Mouse (Mus musculus) thymus, adult 2 months (tissue): ENCODE results near the gene Fate1. TPM values are rescaled to one million over a fixed set of nuclear protein-coding genes. Genes with fewer than 3 reads are reported as not detected.
"Not testable (repeated sequence)": the region's sequence is repeated elsewhere in the genome, so short reads cannot be mapped to it uniquely, and the experiment has no call there.

Experiments
- DNase-seq: peaks from one replicate; pipeline ENCODE4 v3.0.0; 2021
- H3K27ac ChIP-seq: fragments of 200-500 bp; 2 replicates; pipeline ENCODE4 v1.5.1; 2012; ENCODE audit warnings: low read length, control low read depth; ENCODE audit not compliant: control insufficient read depth, insufficient read depth
- H3K27me3 ChIP-seq: fragments of 200-500 bp; 2 replicates; pipeline ENCODE4 v1.6.1; 2012; ENCODE audit warnings: mild to moderate bottlenecking, low read length, moderate library complexity, mixed read lengths; ENCODE audit not compliant: control insufficient read depth, insufficient read depth
- H3K36me3 ChIP-seq: fragments of 200-500 bp; 2 replicates; pipeline ENCODE4 v1.6.1; 2012; ENCODE audit warnings: mild to moderate bottlenecking, low read length, moderate library complexity; ENCODE audit not compliant: control insufficient read depth, insufficient read depth
- H3K4me1 ChIP-seq: fragments of 200-500 bp; replicated peaks from 2 replicates; pipeline ENCODE4 v1.6.1; 2012; ENCODE audit warnings: low read length; ENCODE audit not compliant: control insufficient read depth, insufficient read depth
- H3K4me3 ChIP-seq: fragments of 200-500 bp; 2 replicates; pipeline ENCODE4 v1.5.1; 2012; ENCODE audit warnings: mild to moderate bottlenecking, low read length, control low read depth, moderate library complexity; ENCODE audit not compliant: control insufficient read depth, insufficient read depth
- CTCF ChIP-seq: fragments of 200-500 bp; IDR thresholded peaks from 2 replicates; pipeline ENCODE4 v1.5.1; 2012; ENCODE audit warnings: mild to moderate bottlenecking, control low read depth, low read length, moderate library complexity, borderline replicate concordance; ENCODE audit not compliant: control insufficient read depth, poor library complexity, insufficient read depth; ENCODE audit errors: extremely low read depth
- POLR2A ChIP-seq: fragments of 200-500 bp; IDR thresholded peaks from 2 replicates; pipeline ENCODE4 v1.6.1; 2012; ENCODE audit warnings: mild to moderate bottlenecking, low read length, control low read depth, moderate library complexity; ENCODE audit not compliant: control insufficient read depth, poor library complexity, insufficient read depth; ENCODE audit errors: extremely low read depth
- WGBS: fragments of 180-500 bp; shearing (Covaris S2); methylation state at CpG from one replicate; pipeline ENCODE4 v1.1.7; 2018; 5-methylcytosine and 5-hydroxymethylcytosine counted together
- polyA plus RNA-seq: library from polyadenylated mRNA; depleted of rRNA; stranded (reverse); fragments of >200 nt; gene quantifications from 2 replicates; pipeline ENCODE4 v1.2.3, GENCODE M21; 2012

Fate1 gene
- polyA plus RNA-seq, 1 experiment: not detected

DNA sequence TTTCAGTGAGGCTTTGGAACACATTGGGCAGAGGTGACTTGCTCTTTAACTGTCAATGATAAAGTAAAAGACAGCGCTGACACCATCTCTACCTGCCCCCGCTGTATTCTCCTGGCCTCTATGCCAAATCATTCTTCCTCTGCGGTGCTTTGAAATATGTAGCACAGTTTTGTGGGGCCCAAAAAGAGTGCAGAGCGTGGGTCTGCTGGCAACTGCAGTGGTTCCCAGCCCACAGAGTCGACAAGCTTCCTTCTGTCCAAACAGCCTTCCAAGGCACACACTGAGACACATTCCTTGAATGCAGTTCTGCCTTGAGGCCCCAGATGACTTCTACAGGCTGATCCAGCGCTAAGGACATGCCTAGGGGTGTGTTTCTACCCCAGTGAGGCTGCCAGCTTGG, 4.0 kb upstream of the Fate1 start:
- Histone ChIP-seq H3K4me1 (no peaks in the 10 kb centered on the region), H3K4me3 (no peak overlapping the region), H3K27ac (no peak overlapping the region), H3K36me3 (no peaks in the 10 kb centered on the region), H3K27me3 (no peaks in the 10 kb centered on the region)
- WGBS: 88% methylated on average over 6 of the region's 6 CpGs
- TF ChIP-seq POLR2A (no peak), CTCF (no peak)
- no peak for DNase-seq

GRCm38 (mm10) chrX:71971325-71971724, 1.5 kb upstream of the Fate1 start:
- H3K36me3 ChIP-seq: no peaks in the 10 kb centered on the region
- DNase-seq: no peak
- no peaks in the 10 kb centered on the region for H3K27me3 ChIP-seq
- 92% methylated on average over 5 of the region's 5 CpGs for WGBS
- no peaks in the 10 kb centered on the region for H3K4me1 ChIP-seq
- H3K27ac ChIP-seq: no peak overlapping the region
- H3K4me3 ChIP-seq: no peak overlapping the region
- TF ChIP-seq POLR2A (no peak), CTCF (no peak)

- H3K4me1 ChIP-seq, H3K27me3 ChIP-seq, H3K4me3 ChIP-seq, H3K27ac ChIP-seq, DNase-seq, H3K36me3 ChIP-seq: not testable (repeated sequence)
These were observed 4.9 kb downstream of the Fate1 start for GRCm38 (mm10) chrX:71977681-71978080.

GRCm38 (mm10) chrX:71980443-71980842, 7.7 kb downstream of the Fate1 start:
- no peak for TF ChIP-seq POLR2A
- TF ChIP-seq CTCF: no peak
- no peak for DNase-seq
- WGBS: 61% methylated on average over 3 of the region's 3 CpGs
- H3K36me3 ChIP-seq: no peaks in the 10 kb centered on the region
- H3K4me3 ChIP-seq: no peak overlapping the region
- H3K4me1 ChIP-seq: no peaks in the 10 kb centered on the region
- no peaks in the 10 kb centered on the region for H3K27me3 ChIP-seq
- no peak overlapping the region for H3K27ac ChIP-seq

DNA sequence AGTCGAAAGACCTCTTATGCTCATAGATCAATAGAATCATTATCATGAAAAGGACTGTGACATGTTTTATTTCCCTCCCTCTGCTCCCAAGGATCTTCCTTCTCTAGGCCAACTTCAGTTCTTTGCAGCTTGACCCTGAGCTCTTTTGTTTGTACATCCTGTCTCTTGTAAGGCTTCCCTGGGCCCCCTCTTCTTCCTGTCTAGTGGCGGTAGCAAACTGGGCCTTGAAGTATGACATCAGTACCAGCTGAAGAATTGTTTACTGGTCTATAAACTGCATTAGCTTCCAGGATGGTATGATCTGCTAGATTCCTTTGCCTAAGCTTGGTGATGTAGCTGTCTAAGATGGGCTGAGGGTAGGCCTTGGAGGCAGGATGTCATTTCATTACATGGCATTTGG, 8.5 kb downstream of the Fate1 start:
- H3K4me1 ChIP-seq: no peaks in the 10 kb centered on the region
- no peak overlapping the region for H3K4me3 ChIP-seq
- WGBS: 86% methylated on average over 2 of the region's 2 CpGs
- H3K36me3 ChIP-seq: no peaks in the 10 kb centered on the region
- DNase-seq: no peak
- no peak for TF ChIP-seq CTCF
- no peak for TF ChIP-seq POLR2A
- no peak overlapping the region for H3K27ac ChIP-seq
- no peaks in the 10 kb centered on the region for H3K27me3 ChIP-seq

GRCm38 (mm10) chrX:71983205-71983604, 10.4 kb downstream of the Fate1 start:
- Histone ChIP-seq H3K4me3 (no peak overlapping the region), H3K4me1 (no peaks in the 10 kb centered on the region), H3K36me3 (no peaks in the 10 kb centered on the region), H3K27ac (no peak overlapping the region), H3K27me3 (no peaks in the 10 kb centered on the region)
- DNase-seq: no peak
- 89% methylated on average over 2 of the region's 2 CpGs for WGBS
- no peak for TF ChIP-seq POLR2A
- TF ChIP-seq CTCF: no peak

DNA sequence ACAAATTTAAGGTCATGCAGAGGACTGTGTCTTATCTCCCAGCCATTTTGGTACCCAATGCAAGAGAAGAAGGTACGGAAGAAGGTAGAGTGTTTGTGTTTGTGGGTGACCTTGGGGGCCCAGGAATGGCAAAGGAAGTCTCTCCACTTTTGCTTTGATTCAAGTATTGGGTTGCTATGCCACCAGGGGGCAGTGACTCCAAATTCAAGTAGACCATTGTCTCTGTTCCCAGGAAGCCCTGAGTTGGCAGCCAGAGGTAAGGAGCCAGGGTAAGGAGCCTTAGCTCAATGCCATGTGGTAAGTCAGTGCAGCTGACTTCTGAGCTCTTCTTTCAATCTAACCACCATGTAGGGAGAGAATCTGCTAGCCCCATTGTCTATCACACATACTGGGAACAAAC, 11.0 kb downstream of the Fate1 start:
- 88% methylated on average over 1 of the region's 1 CpGs for WGBS
- H3K4me3 ChIP-seq: no peak overlapping the region
- H3K27ac ChIP-seq: no peak overlapping the region
- no peak for DNase-seq
- no peaks in the 10 kb centered on the region for H3K27me3 ChIP-seq
- TF ChIP-seq CTCF (no peak), POLR2A (no peak)
- H3K4me1 ChIP-seq: no peaks in the 10 kb centered on the region
- no peaks in the 10 kb centered on the region for H3K36me3 ChIP-seq

DNA sequence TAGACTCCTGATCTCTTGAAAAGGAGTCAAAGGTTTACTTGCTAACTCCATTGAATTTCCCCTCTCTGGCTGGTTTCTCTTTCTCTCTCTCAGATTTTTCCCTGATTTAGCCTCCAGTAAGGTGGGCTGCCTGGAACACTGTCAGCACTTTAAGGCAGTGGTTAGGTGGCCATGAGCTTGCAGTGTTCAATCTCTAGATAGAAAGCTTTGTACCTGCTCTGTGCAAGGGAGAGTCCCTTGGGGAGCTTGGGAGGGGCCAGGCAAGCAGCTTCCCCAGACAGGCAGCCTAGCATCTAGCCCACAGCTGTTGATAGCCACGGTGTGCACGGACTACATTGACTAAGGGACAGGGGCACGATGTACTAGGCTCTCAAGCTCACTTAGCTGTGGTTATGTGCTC, 18.8 kb downstream of the Fate1 start, which contains the start of gene Cnga2:
Gene Cnga2, plus strand, starts transcription at position 301 of the 400 bp plus-strand sequence.
- H3K27ac ChIP-seq: no peak within 1 kb of the TSS
- H3K4me1 ChIP-seq: no peaks in the 10 kb centered on the region
- H3K4me3 ChIP-seq: no peak within 1 kb of the TSS
- no peak for DNase-seq
- WGBS: 80% methylated on average over 3 of the region's 3 CpGs
- H3K27me3 ChIP-seq: no peaks in the 10 kb centered on the region
- no peak for TF ChIP-seq CTCF
- TF ChIP-seq POLR2A: no peak
- H3K36me3 ChIP-seq: no peaks in the 10 kb centered on the region
